Mouse (Mus musculus) common myeloid progenitor, adult 5-6 weeks (primary cell): ENCODE data around the gene Ndufa4l2. TPM values are rescaled to one million over a fixed set of nuclear protein-coding genes. Genes with fewer than 3 reads are reported as not detected.

Experiments used
- ATAC-seq: replicated peaks from 2 replicates; pipeline ENCODE4 v1.8.0; 2016; ENCODE audit warnings: low read depth, mild to moderate bottlenecking, moderate TSS enrichment, inconsistent platforms; ENCODE audit not compliant: poor library complexity, severe bottlenecking
- total RNA-seq: library from RNA; stranded (forward); fragments of 200-1000, 187-1606 nt; gene quantifications from 2 replicates; pipeline ENCODE4 v1.2.3, GENCODE M21; 2017

Ndufa4l2 gene
- total RNA-seq, 1 experiment from 2014 or later = not detected

- peak; percentile 33 for ATAC-seq
Measured at GRCm38 (mm10) chr10:127509051-127509836, 5.5 kb upstream of the Ndufa4l2 start.

GRCm38 (mm10) chr10:127509837-127510701, 4.7 kb upstream of the Ndufa4l2 start:
- ATAC-seq = no peak

DNA sequence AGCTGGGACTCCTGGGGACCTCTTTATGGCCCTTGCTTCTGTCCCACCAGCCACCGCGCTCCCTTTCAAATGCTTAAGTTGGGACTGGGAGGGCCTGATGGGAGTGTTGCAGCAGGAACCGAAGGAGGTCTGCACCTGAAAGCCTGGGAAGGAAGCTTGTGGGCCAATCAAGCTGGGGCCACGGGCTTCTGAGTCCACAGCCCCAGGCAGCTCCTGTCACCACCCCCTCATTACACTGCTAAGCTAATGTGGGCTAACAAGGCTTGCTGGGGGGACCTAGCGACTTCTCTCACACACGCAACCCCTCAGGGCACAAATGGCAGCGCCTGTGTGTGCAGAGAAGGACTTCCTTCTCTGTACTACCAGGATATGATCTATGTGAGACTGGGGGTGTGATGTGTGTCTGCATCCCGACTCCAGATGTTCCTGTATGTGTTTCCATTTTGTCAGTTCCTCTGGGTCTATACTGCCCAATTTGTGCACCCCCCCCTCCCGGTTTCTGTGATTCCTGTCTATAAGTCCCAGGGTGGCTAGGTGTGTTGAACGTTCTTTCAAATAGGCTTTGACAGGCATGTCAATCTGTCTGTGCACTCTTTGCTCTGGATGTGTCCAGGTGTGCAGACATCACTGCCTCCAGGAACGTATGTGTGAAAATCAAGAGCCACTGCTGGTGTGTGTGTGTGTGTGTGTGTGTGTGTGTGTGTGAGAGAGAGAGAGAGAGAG, 3.7 kb upstream of the Ndufa4l2 start:
- no peak for ATAC-seq

- 0 out of 2 replicates have a peak, but pooled peaks have one; percentile 1 for ATAC-seq
Measured at GRCm38 (mm10) chr10:127511634-127512306, 3.0 kb upstream of the Ndufa4l2 start.

DNA sequence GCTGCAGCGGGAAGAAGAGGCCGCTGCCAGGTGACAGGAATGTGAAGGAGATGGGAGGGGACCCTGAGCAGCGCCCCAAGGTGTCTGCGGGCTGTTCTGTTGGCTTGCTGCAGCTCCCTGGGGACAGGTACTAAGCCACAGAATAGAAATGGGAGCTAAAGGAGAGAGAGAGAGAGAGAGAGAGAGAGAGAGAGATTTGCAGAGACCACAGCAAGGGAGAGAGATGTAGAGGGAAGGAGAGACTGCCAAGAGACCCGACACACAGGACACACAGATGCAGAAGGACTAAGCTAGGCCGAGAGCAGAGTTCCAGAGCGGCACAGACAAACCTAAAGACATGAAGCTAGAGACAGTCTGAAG, 2.5 kb upstream of the Ndufa4l2 start:
- ATAC-seq = no peak

GRCm38 (mm10) chr10:127512813-127513212, 2.0 kb upstream of the Ndufa4l2 start:
- ATAC-seq = peak; percentile 67

DNA sequence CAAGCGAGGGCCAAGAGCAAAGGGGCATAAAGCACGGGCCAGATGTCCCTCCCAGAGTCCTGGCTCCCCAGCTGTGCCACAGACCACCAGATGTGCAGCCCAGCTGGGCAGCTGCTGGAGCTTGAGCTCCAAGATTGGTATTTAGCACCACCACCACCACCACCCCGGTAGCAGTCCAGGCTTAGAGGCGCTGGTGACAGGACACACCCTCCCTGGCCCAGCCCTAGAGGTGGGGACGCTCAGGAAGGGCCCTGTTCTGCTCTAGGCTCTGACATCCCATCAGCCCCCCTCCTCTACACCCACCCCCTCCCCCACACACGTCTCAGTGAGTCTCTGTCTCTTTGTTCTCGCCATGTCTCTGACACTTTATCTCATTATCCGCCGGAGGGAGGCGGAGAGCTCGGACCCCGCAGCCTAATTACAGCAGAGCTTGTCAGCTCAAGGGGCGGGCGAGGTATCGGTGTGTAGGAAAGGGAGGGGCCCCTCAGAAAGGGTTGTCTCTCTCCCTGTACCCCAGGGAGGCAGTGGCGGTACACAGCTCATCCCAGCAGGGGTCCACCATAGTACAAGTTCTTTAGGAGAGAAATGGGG, 1.2 kb upstream of the Ndufa4l2 start:
- 0 out of 2 replicates have a peak, but pooled peaks have one; percentile 4 for ATAC-seq

DNA sequence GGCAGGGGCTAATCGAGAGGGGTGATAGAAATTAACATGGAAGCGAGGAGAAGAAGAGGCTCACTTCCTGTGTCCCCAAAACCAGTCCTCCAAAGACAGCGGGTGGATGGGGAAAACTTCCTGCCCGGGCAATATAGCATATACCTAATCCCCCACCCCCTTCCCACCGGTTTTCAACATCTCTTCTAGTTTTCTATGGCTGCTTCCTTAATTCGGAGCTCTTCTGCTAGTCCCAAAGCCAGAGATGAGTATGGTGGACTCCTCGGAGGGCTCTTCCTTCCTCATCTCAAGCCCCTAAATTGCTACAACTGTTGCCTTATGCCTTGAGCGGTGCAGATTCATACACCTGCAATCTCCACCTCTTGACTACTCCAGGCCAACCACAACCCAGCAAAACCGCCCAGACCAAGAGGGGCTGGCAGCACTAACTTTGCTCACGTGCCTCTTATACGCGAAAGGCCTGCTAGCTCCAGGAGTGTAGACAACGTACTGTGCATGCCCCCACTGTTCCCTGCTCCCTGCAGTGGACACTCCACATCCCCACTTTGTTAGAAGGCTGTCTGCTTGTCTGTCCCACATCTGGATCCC, 562 bp upstream of the Ndufa4l2 start:
- ATAC-seq = no peak

GRCm38 (mm10) chr10:127515271-127515982, 660 bp downstream of the Ndufa4l2 start:
- no peak for ATAC-seq

DNA sequence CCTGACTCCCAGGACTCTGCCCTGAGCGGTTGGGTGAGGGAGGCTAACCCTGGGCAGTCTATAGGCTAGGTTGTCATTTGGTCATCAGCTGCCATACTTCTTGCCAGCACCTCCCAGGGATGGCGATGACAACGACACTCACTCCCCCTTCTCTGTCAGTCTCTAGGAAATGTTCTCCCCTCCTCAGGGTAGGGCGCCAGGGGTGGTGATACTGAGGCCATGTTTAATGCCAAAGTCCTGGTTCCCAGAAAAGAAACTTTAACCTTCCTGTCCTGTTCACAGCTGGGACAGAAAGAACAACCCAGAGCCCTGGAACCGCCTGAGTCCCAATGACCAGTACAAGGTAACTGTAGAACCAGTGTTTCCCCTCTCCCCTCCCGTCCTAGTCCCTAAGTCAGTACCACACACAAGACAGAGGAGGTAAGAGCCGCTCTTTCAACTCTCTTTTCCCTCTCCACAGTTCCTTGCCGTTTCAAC, 1.3 kb downstream of the Ndufa4l2 start:
- ATAC-seq = no peak

GRCm38 (mm10) chr10:127516576-127517260, 2.0 kb downstream of the Ndufa4l2 start:
- no peak for ATAC-seq

DNA sequence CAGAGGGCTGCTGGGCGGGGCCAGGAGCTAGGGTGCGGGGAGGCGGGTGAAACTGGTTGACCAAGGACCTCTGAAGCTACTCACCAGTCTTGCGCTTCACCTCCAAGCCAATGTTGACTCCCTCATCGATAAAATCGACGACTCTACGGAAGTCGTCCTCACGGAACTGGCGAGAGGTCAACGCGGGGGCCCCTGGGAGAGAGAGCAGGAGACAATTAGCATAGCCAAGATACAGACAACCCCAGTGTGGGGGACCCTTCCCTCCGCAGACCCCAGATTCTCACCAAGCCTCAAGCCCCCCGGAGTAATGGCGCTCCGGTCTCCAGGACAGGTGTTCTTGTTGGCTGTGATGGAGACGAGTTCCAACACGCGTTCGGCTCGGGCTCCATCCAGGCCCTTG, 3.2 kb downstream of the Ndufa4l2 start:
- ATAC-seq = no peak

- ATAC-seq = no peak
Measured at GRCm38 (mm10) chr10:127519041-127519701, 4.4 kb downstream of the Ndufa4l2 start.

- no peak for ATAC-seq
Measured at GRCm38 (mm10) chr10:127519903-127520713, 5.3 kb downstream of the Ndufa4l2 start.

DNA sequence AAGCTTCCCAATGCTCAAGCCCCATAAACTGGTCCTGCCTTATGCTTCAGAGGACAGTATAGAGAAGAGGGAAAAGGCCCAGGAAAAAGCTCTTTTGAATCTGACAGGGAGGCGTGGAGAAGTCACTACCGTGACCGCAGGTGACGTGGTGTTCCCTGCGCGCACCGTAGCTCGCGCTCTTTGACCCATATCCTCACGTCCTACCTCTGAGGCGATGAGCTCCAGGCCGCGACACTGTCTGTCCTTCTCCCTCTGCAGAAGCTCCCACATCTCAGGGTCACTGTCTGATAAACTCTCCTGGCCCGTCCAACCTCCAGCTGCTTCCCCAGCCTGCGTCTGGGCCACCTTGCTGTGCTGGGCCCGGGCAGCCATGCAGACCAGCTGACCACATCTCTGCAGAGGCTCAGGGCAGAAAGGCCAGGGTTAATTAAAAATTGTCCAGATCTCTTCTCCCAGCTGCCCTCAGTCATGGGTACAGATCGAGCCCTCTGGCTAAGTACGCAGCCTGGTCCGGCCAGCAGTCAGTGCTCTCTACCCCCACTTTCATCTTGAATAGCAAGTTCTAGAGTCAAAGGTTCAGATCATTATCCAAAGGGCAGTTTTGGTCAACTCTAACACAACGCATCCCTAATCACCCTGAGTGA, 6.1 kb downstream of the Ndufa4l2 start:
- no peak for ATAC-seq

DNA sequence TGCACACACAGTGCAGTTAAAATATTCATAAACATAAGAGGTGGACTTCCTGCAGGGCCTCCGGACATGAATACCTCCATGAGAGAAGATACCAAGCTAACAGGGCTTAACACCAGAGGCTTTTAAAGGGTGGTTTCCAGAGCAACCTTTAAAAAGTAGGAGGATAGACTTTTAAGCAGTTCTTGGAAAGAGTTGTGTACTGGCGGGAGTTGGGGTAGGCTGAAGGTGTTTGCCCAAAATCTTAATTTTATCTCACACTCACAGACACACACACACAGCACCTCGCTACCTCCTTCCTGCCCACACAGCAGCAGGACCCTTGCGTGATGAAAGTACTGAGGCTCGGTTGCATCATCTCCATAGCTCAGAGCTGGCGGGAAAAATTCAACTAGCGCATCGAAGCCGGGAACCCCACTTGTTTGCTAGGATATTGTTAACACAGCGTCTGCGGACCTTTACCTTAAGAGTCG, 6.9 kb downstream of the Ndufa4l2 start:
- ATAC-seq = peak; percentile 46
